Mouse (Mus musculus) neural tube, embryonic 11.5 days (tissue): ENCODE measurements around the gene Tent5a. TPM values are rescaled to one million over a fixed set of nuclear protein-coding genes. Genes with fewer than 3 reads are reported as not detected.

ENCODE experiments used
- ATAC-seq: fragments of 200-750 bp; cut with Nextera tagmentation; 2 replicates; pipeline ENCODE4 v1.8.0; 2017; ENCODE audit warnings: moderate number of reproducible peaks, mild to moderate bottlenecking, moderate TSS enrichment, moderate library complexity; ENCODE audit not compliant: insufficient read depth, low FRiP score, low TSS enrichment
- DNase-seq: peaks from one replicate; pipeline ENCODE4 v3.0.0-alpha.2; 2015; ENCODE audit warnings: low spot score
- H3K27ac ChIP-seq: fragments of 300-500 bp; sonication (generic); 2 replicates; pipeline ENCODE4 v1.5.1; 2014; ENCODE audit warnings: low read depth, mild to moderate bottlenecking, low read length
- H3K27me3 ChIP-seq: fragments of 300-500 bp; sonication (generic); 2 replicates; pipeline ENCODE4 v1.6.1; 2014; ENCODE audit warnings: mild to moderate bottlenecking, low read length, mixed read lengths; ENCODE audit not compliant: control insufficient read depth, insufficient read depth
- H3K36me3 ChIP-seq: fragments of 300-500 bp; sonication (generic); 2 replicates; pipeline ENCODE4 v1.6.1; 2014; ENCODE audit warnings: mild to moderate bottlenecking, low read length, moderate library complexity, mixed read lengths; ENCODE audit not compliant: control insufficient read depth, insufficient read depth
- H3K4me1 ChIP-seq: fragments of 300-500 bp; sonication (generic); 2 replicates; pipeline ENCODE4 v1.6.1; 2014; ENCODE audit warnings: low read length, mixed read lengths; ENCODE audit not compliant: control insufficient read depth, insufficient read depth
- H3K4me2 ChIP-seq: fragments of 300-500 bp; sonication (generic); 2 replicates; pipeline ENCODE4 v1.6.1; 2014; ENCODE audit warnings: low read depth, mild to moderate bottlenecking, moderate library complexity
- H3K4me3 ChIP-seq: fragments of 300-500 bp; sonication (generic); 2 replicates; pipeline ENCODE4 v1.5.1; 2014; ENCODE audit warnings: low read depth, low read length
- H3K9ac ChIP-seq: fragments of 300-500 bp; sonication (generic); 2 replicates; pipeline ENCODE4 v1.6.1; 2014; ENCODE audit warnings: mild to moderate bottlenecking, low read length
- H3K9me3 ChIP-seq: fragments of 300-500 bp; sonication (generic); 2 replicates; pipeline ENCODE4 v1.6.1; 2016; ENCODE audit warnings: low read length; ENCODE audit not compliant: control insufficient read depth
- WGBS: fragments of 180-500 bp; shearing (Covaris S2); extraction: QIAGEN DNeasy Blood & Tissue Kit; methylation state at CpG from one replicate; pipeline ENCODE4 v1.1.7; 2014; 5-methylcytosine and 5-hydroxymethylcytosine counted together
- polyA plus RNA-seq: library from polyadenylated mRNA; unstranded; fragments of >200 nt; fragmentation: Nextera tagmentation; extraction: Ambion mirVana; gene quantifications from 2 replicates; pipeline ENCODE4 v1.2.1, GENCODE M21; 2014

Gene Tent5a
- polyA plus RNA-seq, result 3.9 and 4.3 TPM in 2 replicates

GRCm38 (mm10) chr9:85327242-85328211, at the start of gene Tent5a:
Tent5a (minus strand) TSS chr9:85327348.
- Histone ChIP-seq H3K36me3 (no peaks in the 10 kb centered on the region), H3K27ac (no peak within 1 kb of the TSS), H3K9ac (peak within 1 kb of the TSS; percentile 50), H3K27me3 (peaks cover 7% of the 10 kb centered on the region), H3K4me1 (no peaks in the 10 kb centered on the region), H3K9me3 (no peaks in the 10 kb centered on the region), H3K4me2 (peak within 1 kb of the TSS; percentile 96), H3K4me3 (peak within 1 kb of the TSS; percentile 77)
- WGBS, result under 1% methylated on average over 72 of the region's 72 CpGs
- ATAC-seq (peak; percentile 93), DNase-seq (peak; percentile 88)

DNA sequence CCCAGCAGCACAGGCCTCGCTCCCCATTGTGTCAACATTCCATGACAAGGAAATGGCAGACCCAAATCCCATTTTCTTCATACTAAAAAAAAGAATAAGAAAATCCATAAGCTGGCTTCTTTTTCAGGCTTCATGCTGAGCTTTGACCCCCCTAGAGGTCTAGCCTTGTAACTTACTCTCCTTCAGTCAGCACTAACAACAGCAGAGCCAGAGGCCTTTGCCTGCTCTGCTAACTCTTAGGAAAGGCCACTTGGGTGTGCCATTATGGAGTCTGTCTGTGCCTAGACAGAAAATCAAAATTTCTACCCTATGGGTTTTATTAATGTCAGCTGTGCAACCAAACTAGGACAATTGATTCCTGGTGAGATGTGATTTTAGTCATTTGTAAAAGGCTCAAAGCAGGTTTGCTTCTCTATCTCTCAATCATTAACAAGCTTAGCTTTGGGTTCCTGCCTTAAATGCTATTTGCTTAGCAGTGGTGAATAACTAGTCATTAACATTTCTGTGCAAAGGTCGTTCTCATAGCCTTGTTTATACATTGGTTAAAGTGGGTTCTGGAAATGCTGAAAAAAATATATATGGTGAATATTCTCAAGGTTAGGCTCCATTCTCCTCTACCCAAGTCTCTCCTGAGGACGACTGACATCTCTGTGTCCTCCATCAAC, 49.6 kb upstream of the Tent5a start:
- Histone ChIP-seq H3K9ac (no peak overlapping the region), H3K4me3 (no peak overlapping the region), H3K4me1 (no peaks in the 10 kb centered on the region), H3K36me3 (no peaks in the 10 kb centered on the region), H3K27me3 (no peaks in the 10 kb centered on the region), H3K27ac (no peak overlapping the region), H3K9me3 (no peaks in the 10 kb centered on the region), H3K4me2 (no peak overlapping the region)
- ATAC-seq (no peak), DNase-seq (no peak)
- 83% methylated on average over 3 of the region's 3 CpGs for WGBS

GRCm38 (mm10) chr9:85375152-85375551, 48.0 kb upstream of the Tent5a start:
- no peak for DNase-seq
- no peak overlapping the region for H3K27ac ChIP-seq
- 84% methylated on average over 4 of the region's 4 CpGs for WGBS
- H3K4me3 ChIP-seq, result no peak overlapping the region
- H3K9ac ChIP-seq, result no peak overlapping the region
- no peaks in the 10 kb centered on the region for H3K9me3 ChIP-seq
- H3K27me3 ChIP-seq, result no peaks in the 10 kb centered on the region
- ATAC-seq, result no peak
- no peaks in the 10 kb centered on the region for H3K4me1 ChIP-seq
- no peak overlapping the region for H3K4me2 ChIP-seq
- no peaks in the 10 kb centered on the region for H3K36me3 ChIP-seq

DNA sequence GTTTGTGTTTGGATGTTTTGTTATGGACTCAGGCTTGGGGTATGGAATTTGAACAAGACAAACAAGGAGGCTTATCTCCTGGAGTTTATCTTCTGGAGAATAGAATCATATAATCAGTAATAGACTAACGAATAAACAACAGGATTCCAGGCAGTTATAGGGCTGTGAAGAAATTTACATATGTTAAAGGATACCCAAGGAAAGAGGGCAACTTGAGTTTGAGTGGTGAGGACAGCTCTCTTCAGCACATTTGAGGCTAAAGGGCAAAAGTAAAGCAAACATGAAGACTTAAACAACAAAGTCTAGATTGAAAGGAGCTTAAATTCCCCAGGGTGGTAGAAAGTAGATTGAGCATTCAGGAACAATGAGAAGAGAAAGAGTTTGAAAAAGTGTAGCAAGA, 44.9 kb upstream of the Tent5a start:
- 70% methylated on average over 1 of the region's 1 CpGs for WGBS
- no peaks in the 10 kb centered on the region for H3K9me3 ChIP-seq
- no peak overlapping the region for H3K4me2 ChIP-seq
- no peaks in the 10 kb centered on the region for H3K27me3 ChIP-seq
- H3K27ac ChIP-seq, result no peak overlapping the region
- H3K4me1 ChIP-seq, result no peaks in the 10 kb centered on the region
- H3K36me3 ChIP-seq, result no peaks in the 10 kb centered on the region
- ATAC-seq, result no peak
- H3K9ac ChIP-seq, result no peak overlapping the region
- no peak for DNase-seq
- H3K4me3 ChIP-seq, result no peak overlapping the region

DNA sequence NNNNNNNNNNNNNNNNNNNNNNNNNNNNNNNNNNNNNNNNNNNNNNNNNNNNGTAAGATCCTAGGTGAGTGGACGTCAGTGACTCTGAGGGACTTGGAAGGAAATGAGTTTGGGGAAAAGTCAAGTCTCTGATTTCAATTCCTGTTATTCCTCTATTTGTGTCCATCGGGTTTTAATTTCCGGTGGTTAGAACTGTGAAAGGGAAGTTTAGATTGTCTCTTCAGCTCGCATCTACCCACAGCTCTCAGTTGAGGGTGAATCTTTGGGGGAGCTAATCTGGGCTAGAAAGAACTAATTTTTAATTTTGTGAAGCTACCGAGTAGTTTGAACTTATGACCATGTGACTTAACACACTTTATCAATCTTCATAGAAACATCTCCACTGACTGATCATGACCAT, 42.4 kb upstream of the Tent5a start:
- H3K4me3 ChIP-seq, result no peak overlapping the region
- no peak for DNase-seq
- ATAC-seq, result no peak
- H3K9ac ChIP-seq, result no peak overlapping the region
- no peaks in the 10 kb centered on the region for H3K4me1 ChIP-seq
- no peaks in the 10 kb centered on the region for H3K9me3 ChIP-seq
- 89% methylated on average over 5 of the region's 5 CpGs for WGBS
- no peaks in the 10 kb centered on the region for H3K27me3 ChIP-seq
- H3K36me3 ChIP-seq, result no peaks in the 10 kb centered on the region
- no peak overlapping the region for H3K27ac ChIP-seq
- no peak overlapping the region for H3K4me2 ChIP-seq

- Histone ChIP-seq H3K4me3 (no peak overlapping the region), H3K9ac (no peak overlapping the region), H3K27ac (no peak overlapping the region), H3K9me3 (no peaks in the 10 kb centered on the region), H3K4me1 (no peaks in the 10 kb centered on the region), H3K27me3 (no peaks in the 10 kb centered on the region), H3K36me3 (no peaks in the 10 kb centered on the region), H3K4me2 (no peak overlapping the region)
- 88% methylated on average over 7 of the region's 7 CpGs for WGBS
- ATAC-seq, result no peak
- no peak for DNase-seq
These were observed 30.2 kb upstream of the Tent5a start for GRCm38 (mm10) chr9:85357154-85357860.

- Histone ChIP-seq H3K4me1 (no peaks in the 10 kb centered on the region), H3K9me3 (no peaks in the 10 kb centered on the region), H3K4me2 (no peak overlapping the region), H3K9ac (no peak overlapping the region), H3K36me3 (no peaks in the 10 kb centered on the region), H3K4me3 (no peak overlapping the region), H3K27me3 (no peaks in the 10 kb centered on the region), H3K27ac (no peak overlapping the region)
- ATAC-seq (no peak), DNase-seq (no peak)
- 83% methylated on average over 5 of the region's 5 CpGs for WGBS
These were observed 28.4 kb upstream of the Tent5a start for GRCm38 (mm10) chr9:85355559-85355958.

DNA sequence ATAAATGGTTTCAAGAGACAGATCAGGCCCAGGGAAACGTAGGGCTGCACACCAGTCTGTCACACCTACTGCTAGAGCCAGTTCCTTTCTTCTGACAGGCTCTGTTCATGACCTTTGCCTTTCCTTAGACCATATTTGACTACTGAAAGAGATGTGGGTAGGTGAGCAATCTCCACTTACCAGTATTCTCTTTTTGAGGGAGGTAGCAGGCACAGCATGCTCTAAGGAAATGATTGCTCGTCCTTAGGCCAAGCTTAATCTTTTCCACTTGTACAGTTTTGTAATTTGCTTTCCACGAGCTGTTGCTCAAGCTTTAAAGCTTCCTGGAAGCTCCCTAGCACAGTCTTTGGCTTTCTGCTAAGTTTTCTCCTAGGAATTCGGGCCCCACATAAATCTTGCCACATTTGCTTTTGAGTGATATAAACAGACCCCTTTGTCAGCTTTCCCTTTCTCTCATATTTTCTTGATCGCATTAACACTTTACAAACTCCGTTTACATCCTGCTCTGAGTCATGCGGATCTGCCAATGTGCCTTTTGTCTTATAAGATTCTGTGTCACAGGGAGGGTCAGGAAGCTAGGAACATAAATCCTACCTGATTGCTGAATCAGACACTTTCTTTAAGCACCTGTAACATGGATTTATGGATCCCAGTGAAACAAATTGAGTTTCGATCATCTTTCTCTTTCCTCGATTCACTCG, 20.8 kb upstream of the Tent5a start:
- WGBS, result 80% methylated on average over 10 of the region's 10 CpGs
- H3K36me3 ChIP-seq, result no peaks in the 10 kb centered on the region
- ATAC-seq (no peak), DNase-seq (no peak)
- H3K9me3 ChIP-seq, result no peaks in the 10 kb centered on the region
- no peak overlapping the region for H3K9ac ChIP-seq
- no peak overlapping the region for H3K4me2 ChIP-seq
- H3K27me3 ChIP-seq, result no peaks in the 10 kb centered on the region
- H3K4me1 ChIP-seq, result no peaks in the 10 kb centered on the region
- H3K27ac ChIP-seq, result no peak overlapping the region
- H3K4me3 ChIP-seq, result no peak overlapping the region
